Mouse (Mus musculus) bone marrow macrophage, adult 2 months (primary cell): ENCODE measurements around the gene Myadml2. TPM values are rescaled to one million over a fixed set of nuclear protein-coding genes. Genes with fewer than 3 reads are reported as not detected.

Experiments
- H3K27ac ChIP-seq: 2 replicates; pipeline ENCODE4 v1.5.1; 2012; ENCODE audit warnings: low read depth, low read length; ENCODE audit not compliant: insufficient read depth
- H3K4me1 ChIP-seq: 2 replicates; pipeline ENCODE4 v1.6.1; 2012; ENCODE audit warnings: low read length; ENCODE audit not compliant: control insufficient read depth, insufficient read depth
- H3K4me3 ChIP-seq: 2 replicates; pipeline ENCODE4 v1.5.1; 2012; ENCODE audit warnings: mild to moderate bottlenecking, low read length, moderate library complexity; ENCODE audit not compliant: insufficient read depth
- CTCF ChIP-seq: IDR thresholded peaks from 2 replicates; pipeline ENCODE4 v1.5.1; 2012; ENCODE audit warnings: low read depth, mild to moderate bottlenecking, low read length, moderate library complexity
- POLR2A ChIP-seq: IDR thresholded peaks from 2 replicates; pipeline ENCODE4 v1.6.1; 2012; ENCODE audit warnings: mild to moderate bottlenecking, low read depth, low read length, borderline replicate concordance
- polyA plus RNA-seq: library from polyadenylated mRNA; stranded (reverse); fragments of >200 nt; gene quantifications from 2 replicates; pipeline ENCODE4 v1.2.4, GENCODE M21; 2012; ENCODE audit not compliant: missing spikeins, insufficient read depth, insufficient read length

Gene Myadml2
- polyA plus RNA-seq, 1 experiment, result not detected

DNA sequence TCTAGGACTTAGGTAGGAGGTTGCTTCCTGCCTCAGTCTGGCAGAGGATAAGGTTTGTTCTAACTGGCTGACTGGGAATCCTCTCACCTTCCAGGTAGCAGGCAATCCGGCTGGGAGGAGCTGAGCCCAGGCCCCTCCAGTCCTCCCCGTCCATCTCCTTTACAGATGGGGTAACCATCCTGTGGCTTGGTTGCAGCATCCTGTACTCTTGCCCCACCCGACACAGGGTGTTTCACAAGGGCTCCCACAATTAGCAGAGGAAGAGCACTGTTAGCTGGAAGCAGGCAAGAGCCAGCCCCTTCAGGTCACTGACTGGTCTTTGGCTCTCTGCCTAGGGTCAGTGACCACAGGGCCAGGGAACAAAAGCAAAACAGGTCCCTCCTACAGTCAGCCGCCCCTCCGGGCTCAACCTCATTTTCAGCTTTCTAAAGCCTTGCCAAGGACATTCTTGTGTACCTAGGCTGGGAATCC, 17.5 kb downstream of the Myadml2 start:
- Histone ChIP-seq H3K27ac (peak overlapping the region; percentile 95), H3K4me1 (peaks cover 49% of the 10 kb centered on the region), H3K4me3 (peak overlapping the region; percentile 62)
- no peak for TF ChIP-seq POLR2A
- no peak for TF ChIP-seq CTCF

DNA sequence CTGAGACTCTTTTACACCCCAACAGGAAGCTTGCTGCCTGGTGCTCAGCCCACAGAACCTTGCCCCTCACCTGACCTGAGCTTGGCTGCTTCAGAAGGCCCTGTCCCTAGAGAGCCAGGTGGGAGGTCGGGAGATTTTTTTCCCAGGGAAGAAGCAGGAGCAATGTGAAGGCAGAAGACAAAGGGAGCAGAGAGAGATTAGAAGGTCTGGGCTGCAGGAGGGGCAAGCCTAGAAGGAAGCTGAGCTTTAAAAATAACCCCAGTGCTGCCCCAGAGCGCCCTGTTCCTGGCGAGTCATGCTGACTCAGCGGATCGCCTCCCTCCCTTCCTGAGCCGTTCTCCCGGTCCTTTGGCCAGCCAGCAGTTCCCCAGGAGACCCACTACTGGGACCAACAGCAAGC, 18.0 kb downstream of the Myadml2 start:
- Histone ChIP-seq H3K4me1 (peaks cover 51% of the 10 kb centered on the region), H3K4me3 (peak overlapping the region; percentile 62)

DNA sequence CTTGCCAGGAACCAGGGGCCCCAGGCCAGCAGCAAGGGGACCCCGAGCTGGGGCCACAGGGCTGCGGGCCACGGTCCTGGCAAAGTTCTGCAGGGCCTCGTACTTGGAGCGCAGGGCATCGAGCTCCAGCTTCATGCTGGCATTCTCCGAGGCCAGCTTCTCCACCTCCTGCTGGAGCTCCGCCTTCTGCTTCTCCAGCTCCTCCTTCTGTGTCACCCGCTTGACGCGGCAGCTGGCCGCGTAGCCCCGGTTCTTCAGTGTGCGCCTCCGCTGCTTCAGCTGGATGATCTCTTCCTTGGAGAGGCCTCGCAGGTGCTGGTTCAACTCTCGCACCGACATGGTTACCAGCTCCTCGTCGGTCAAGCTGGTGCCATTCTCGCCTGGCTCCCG, 18.6 kb downstream of the Myadml2 start:
- Histone ChIP-seq H3K4me3 (peak overlapping the region; percentile 62), H3K4me1 (peaks cover 46% of the 10 kb centered on the region), H3K27ac (peak overlapping the region; percentile 95)
- no peak for TF ChIP-seq CTCF
- TF ChIP-seq POLR2A, result no peak

More for the DNA sequence above, 18.0 kb downstream of the Myadml2 start:
- TF ChIP-seq POLR2A (no peak; the same call in 1 of the 2 replicates), CTCF (no peak)
- H3K27ac ChIP-seq, result peak overlapping the region; percentile 95

DNA sequence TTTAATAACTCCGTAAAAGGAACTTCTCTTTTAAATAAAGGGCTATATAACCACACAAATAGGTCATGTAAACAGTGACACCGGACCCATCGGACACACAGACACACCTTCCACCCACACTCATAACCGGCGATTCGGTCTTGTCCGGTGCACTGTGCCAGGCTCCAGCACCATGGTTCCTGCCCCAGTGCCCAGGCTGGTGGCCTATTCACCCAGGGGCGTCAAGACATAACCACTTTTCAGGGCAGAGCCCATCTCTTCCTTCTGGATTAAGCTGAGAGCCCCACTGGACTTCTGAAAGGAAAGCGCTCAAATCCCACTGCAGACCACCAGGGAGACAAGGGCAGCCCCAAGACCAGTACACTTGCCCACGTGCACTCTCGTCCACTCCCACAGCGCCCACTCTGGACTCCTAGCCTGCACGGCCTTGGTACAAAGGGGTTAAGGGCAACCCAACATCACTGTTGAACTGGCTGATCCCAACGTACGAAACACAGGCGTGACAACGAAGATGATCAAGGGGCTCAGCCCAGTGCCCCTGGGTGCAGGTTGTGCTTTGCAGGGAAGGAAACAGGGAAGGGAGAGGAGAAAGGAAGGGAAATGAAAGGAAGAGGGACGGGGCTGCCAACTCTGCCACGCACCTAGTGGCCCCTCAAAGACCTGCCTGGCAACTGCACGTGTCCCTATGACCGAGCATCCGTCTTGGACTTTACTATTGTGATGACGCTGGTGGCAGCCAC, 19.2 kb downstream of the Myadml2 start:
- Histone ChIP-seq H3K27ac (peak overlapping the region; percentile 95), H3K4me1 (peaks cover 43% of the 10 kb centered on the region), H3K4me3 (peak overlapping the region; percentile 62)
- no peak for TF ChIP-seq CTCF
- no peak for TF ChIP-seq POLR2A

DNA sequence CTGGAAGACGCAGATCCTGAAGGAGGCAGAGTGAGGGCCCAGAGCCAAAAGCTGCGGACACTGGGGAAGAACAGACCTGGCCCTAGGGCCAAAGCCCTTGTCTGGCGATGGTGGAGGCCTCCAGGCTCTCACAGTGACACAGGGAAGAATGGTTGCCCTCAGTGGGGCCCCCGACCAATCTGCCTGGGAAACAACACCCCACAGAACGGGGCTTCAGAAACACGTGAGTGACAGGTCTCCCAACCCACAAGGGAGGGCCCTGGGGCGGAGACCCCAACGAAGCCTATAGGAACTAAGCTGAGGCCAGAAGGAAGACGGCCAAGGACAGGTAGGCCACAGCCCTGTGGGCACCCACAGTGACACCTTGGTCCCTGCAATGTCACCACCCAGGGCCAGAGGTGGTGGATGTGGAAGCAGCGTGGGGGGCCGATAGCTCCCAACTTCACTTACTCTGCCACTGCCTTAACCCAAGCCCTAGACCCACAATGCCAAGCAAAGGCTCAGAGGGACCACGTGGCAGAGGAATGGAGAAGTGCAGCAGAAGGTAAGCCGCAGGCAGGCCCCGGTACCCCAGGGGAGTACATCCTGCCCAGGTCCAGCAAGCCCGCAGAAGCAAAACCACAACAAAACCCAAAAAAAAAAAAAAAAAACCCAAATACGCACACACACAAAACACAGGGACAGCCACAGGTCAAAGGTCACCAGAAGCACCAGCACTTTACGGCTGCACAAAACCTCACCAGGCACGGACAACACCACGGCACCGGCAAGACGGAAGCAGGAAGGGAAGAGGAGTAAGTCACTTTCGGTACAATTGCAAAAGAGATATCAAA, 20.3 kb downstream of the Myadml2 start:
- H3K4me3 ChIP-seq, result peak overlapping the region; percentile 30
- H3K27ac ChIP-seq, result peak overlapping the region; percentile 50
- no peak for TF ChIP-seq CTCF
- no peak for TF ChIP-seq POLR2A
- H3K4me1 ChIP-seq, result peaks cover 43% of the 10 kb centered on the region

DNA sequence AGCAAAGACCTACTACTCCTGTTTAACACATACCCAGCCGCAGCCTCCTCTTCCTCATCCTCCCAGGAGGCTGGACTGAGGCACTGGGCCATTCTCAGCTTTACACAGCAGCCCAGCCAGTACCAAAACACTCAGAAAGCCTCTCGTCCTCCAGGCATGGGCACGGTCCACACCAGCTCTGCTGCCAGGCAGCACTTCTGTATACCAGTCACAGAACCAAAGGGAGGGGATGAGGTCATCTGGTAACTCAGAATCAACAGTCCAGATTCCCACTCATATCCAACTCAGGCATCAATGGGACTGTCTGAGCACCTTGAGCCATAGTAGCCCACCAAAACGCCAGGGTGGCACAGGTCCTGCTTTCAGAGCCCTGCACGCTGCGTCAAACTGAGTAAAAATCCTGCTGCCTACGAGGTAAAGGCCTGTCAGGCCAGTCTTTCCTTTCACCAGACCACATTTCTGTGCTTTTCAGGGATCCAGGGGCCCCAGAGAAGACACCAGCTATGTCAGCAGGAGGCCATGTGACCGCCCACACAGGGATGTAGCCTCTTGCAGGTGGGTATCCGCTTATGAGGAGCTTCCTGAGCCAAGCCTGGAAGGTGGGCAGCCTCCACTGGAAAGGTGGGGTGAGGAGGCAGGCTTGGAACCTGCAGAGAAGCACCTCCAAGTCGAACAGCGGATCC, 21.0 kb downstream of the Myadml2 start:
- peaks cover 43% of the 10 kb centered on the region for H3K4me1 ChIP-seq
- no peak overlapping the region for H3K4me3 ChIP-seq
- H3K27ac ChIP-seq, result peak overlapping the region; percentile 50; the same call in 1 of the 2 replicates
- TF ChIP-seq POLR2A (no peak), CTCF (no peak)

DNA sequence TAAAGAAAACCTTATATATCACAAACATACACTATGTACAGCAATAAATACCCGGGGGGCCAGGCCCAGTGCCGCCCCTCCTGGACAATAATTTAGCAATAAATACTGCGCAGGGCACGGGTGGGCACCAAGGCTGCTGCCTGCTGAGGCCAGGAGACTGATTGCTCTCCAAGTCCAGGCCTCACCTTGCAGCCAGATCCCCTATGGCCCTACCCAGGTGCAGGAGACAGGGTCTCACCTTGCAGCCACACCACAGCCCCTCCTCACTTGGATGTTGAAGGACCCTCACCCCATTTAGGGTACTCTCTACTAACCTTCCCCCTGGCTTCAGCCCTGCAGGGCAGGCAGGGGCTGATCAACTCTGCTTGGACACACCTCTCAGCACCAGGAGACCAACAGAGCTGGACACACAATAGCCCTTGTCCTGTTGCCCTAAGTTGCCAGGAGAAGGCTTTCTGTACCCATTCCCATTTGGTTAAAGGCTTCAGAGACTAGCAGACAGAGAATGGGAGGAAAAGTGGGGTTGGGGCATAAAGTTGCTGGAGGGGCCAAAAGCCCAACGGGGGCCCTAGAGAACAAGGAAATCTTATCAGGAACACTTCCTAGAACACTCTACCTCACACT, 22.7 kb downstream of the Myadml2 start, which contains the start of gene Sirt7:
Sirt7 (minus strand) TSS at position 89 of the 624 bp plus-strand sequence.
- Histone ChIP-seq H3K4me1 (peaks cover 40% of the 10 kb centered on the region), H3K27ac (peak within 1 kb of the TSS; percentile 56), H3K4me3 (peak within 1 kb of the TSS; percentile 72)
- TF ChIP-seq POLR2A, result no peak
- TF ChIP-seq CTCF, result no peak

DNA sequence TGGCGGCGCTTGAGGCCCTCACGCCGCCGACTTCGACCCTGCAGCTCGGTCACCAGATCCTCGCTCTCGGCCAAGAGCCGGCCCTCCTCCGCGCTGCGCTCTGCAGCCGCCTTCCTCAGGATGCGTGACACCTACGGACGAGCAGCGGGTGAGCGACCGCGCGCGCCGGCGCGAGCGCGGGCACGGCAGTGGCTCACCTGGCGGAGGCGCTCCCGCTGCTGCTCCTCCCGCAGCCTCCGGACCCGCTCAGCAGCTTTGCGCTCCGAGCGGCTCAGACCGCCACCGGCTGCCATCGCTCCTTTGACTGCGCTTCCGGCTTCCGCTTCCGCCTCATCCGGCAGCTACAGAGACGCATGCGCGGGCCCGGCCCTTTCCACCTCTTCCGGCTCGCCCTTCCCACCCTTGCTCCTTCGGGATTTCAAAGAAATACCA, 23.3 kb downstream of the Myadml2 start:
- Histone ChIP-seq H3K4me3 (peak overlapping the region; percentile 72), H3K27ac (peak overlapping the region; percentile 56), H3K4me1 (peaks cover 39% of the 10 kb centered on the region)
- TF ChIP-seq POLR2A (no peak), CTCF (no peak)

DNA sequence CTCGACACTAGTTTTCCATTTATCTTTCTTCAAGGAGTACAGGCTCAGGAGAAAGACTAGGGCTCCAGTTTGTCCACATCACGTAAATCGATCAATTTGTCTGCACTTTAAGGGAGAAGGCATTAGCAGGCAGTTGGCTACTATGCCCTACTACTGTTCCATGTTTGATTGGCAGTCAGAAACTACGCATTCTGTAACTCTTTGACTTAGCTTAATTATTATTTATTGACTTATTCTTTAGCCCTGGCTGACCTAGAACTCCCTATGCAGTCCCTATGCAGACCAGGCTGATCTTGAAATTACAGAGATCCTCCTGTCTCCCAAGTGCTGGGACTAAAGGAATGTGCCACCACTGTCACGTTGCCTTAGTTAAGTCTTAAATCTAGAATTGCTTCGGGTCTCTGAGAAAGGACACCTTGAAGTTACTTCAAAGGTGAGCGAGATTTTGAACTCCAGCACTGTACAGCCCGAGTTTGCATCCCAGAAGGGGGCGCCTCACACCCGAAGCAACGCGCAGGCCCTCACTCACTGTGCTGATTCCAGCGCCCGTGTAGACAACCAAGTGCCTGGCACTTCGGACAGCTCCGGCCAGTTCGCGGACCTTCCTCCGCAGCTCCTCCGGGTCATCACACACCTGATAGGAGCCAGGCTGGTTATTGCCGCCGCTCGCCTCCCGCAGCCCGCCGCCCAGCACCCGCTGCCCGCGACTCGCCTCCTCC, 23.8 kb downstream of the Myadml2 start:
- peaks cover 38% of the 10 kb centered on the region for H3K4me1 ChIP-seq

More for the DNA sequence above, 23.8 kb downstream of the Myadml2 start:
- H3K4me3 ChIP-seq, result peak overlapping the region; percentile 72
- H3K27ac ChIP-seq, result peak overlapping the region; percentile 56
- no peak; the same call in 1 of the 2 replicates for TF ChIP-seq CTCF
- no peak for TF ChIP-seq POLR2A
